Mouse (Mus musculus) MEL (cell line): Measurements from ENCODE around the gene Acta2. TPM values are rescaled to one million over a fixed set of nuclear protein-coding genes. Genes with fewer than 3 reads are reported as not detected.

Experiments
- DNase-seq: peaks from one replicate; pipeline ENCODE4 v3.0.0; 2011; ENCODE audit warnings: low read depth, low spot score
- H3K27ac ChIP-seq: 2 replicates; pipeline ENCODE4 v1.5.1; 2012; ENCODE audit warnings: low read depth, mild to moderate bottlenecking, control low read depth, low read length, moderate library complexity; ENCODE audit not compliant: control insufficient read depth
- H3K27me3 ChIP-seq, 2 experiments: fragments of 150-350 bp in 1 of 2; sonication (generic) in 1 of 2; 2 replicates each; pipeline ENCODE4 v1.6.1; 2012; ENCODE audit warnings: low read length in 2 of 2, mild to moderate bottlenecking in 2 of 2, improper control_type of control experiment in 1 of 2, moderate library complexity in 1 of 2; ENCODE audit not compliant: insufficient read depth in 2 of 2, control insufficient read depth in 1 of 2
- H3K36me3 ChIP-seq, 2 experiments: 2 replicates each; pipeline ENCODE4 v1.6.1; 2012 to 2014; ENCODE audit warnings: low read length in 2 of 2, improper control_type of control experiment in 1 of 2, inconsistent platforms in 1 of 2, mild to moderate bottlenecking in 1 of 2; ENCODE audit not compliant: insufficient read depth in 2 of 2, control insufficient read depth in 1 of 2
- H3K4me1 ChIP-seq, 2 experiments: fragments of 150-350 bp in 1 of 2; sonication (generic) in 1 of 2; 2 replicates each; pipeline ENCODE4 v1.6.1; 2012; ENCODE audit warnings: low read length in 2 of 2, improper control_type of control experiment in 1 of 2, mild to moderate bottlenecking in 1 of 2; ENCODE audit not compliant: insufficient read depth in 2 of 2, control insufficient read depth in 1 of 2
- H3K4me3 ChIP-seq, 2 experiments: fragments of 150-350 bp in 1 of 2; sonication (generic) in 1 of 2; 2 replicates each; pipeline ENCODE4 v1.5.1; 2012; ENCODE audit warnings: low read depth in 2 of 2, low read length in 2 of 2, mild to moderate bottlenecking in 2 of 2, moderate library complexity in 2 of 2, control low read depth in 1 of 2, improper control_type of control experiment in 1 of 2; ENCODE audit not compliant: control insufficient read depth in 1 of 2, insufficient read depth in 1 of 2
- H3K79me2 ChIP-seq: 2 replicates; pipeline ENCODE4 v1.6.1; 2012; ENCODE audit warnings: mild to moderate bottlenecking, low read length, moderate library complexity; ENCODE audit not compliant: control insufficient read depth, poor library complexity, insufficient read depth
- H3K9ac ChIP-seq: 2 replicates; pipeline ENCODE4 v1.6.1; 2012; ENCODE audit warnings: low read depth, mild to moderate bottlenecking, control low read depth, low read length, moderate library complexity; ENCODE audit not compliant: control insufficient read depth, poor library complexity, severe bottlenecking
- H3K9me3 ChIP-seq: fragments of 150-350 bp; sonication (generic); replicated peaks from 2 replicates; pipeline ENCODE4 v1.6.1; 2012; ENCODE audit warnings: mild to moderate bottlenecking, low read length, improper control_type of control experiment, moderate library complexity; ENCODE audit not compliant: insufficient read depth
- CHD2 ChIP-seq: IDR thresholded peaks from 2 replicates; pipeline ENCODE4 v1.6.1; 2011; ENCODE audit warnings: low read length, improper control_type of control experiment
- E2F4 ChIP-seq: IDR thresholded peaks from 2 replicates; pipeline ENCODE4 v1.6.1; 2011; ENCODE audit warnings: low read depth, low read length, improper control_type of control experiment, borderline replicate concordance
- EP300 ChIP-seq, 2 experiments: IDR thresholded peaks; 2 replicates each; pipeline ENCODE4 v1.6.1; 2011; ENCODE audit warnings: improper control_type of control experiment in 2 of 2, low read length in 2 of 2, low read depth in 1 of 2, mild to moderate bottlenecking in 1 of 2
- KAT2A ChIP-seq: conservative IDR thresholded peaks from 2 replicates; pipeline ENCODE4 v1.6.1; 2012; ENCODE audit warnings: low read depth, low read length, improper control_type of control experiment, inconsistent platforms
- MXI1 ChIP-seq: IDR thresholded peaks from 2 replicates; pipeline ENCODE4 v1.6.1; 2011; ENCODE audit warnings: mild to moderate bottlenecking, low read depth, low read length, improper control_type of control experiment
- MYC ChIP-seq: IDR thresholded peaks from 2 replicates; pipeline ENCODE4 v1.6.1; 2011; ENCODE audit warnings: low read depth, mild to moderate bottlenecking, low read length, improper control_type of control experiment, moderate library complexity
- POLR2A ChIP-seq, 2 experiments: IDR thresholded peaks; 2 replicates each; pipeline ENCODE4 v1.6.1; 2011 to 2012; ENCODE audit warnings: low read length in 2 of 2, mild to moderate bottlenecking in 2 of 2, control low read depth in 1 of 2, improper control_type of control experiment in 1 of 2, low read depth in 1 of 2, moderate library complexity in 1 of 2; ENCODE audit not compliant: control insufficient read depth in 1 of 2, insufficient read depth in 1 of 2, poor library complexity in 1 of 2
- POLR2AphosphoS5 ChIP-seq: IDR thresholded peaks from 2 replicates; pipeline ENCODE4 v1.6.1; 2012; ENCODE audit warnings: low read depth, borderline replicate concordance, mild to moderate bottlenecking, inconsistent platforms, low read length, moderate library complexity, mixed read lengths
- RCOR1 ChIP-seq: IDR thresholded peaks from 2 replicates; pipeline ENCODE4 v1.6.1; 2012; ENCODE audit warnings: low read depth, mild to moderate bottlenecking, inconsistent platforms, low read length, improper control_type of control experiment
- SIN3A ChIP-seq: IDR thresholded peaks from 2 replicates; pipeline ENCODE4 v1.6.1; 2012; ENCODE audit warnings: low read length, improper control_type of control experiment, inconsistent platforms
- SMC3 ChIP-seq: IDR thresholded peaks from 2 replicates; pipeline ENCODE4 v1.6.1; 2011; ENCODE audit warnings: low read depth, low read length, improper control_type of control experiment
- TCF12 ChIP-seq: IDR thresholded peaks from 2 replicates; pipeline ENCODE4 v1.6.1; 2014; ENCODE audit warnings: low read depth, mild to moderate bottlenecking, inconsistent platforms, low read length, improper control_type of control experiment, moderate library complexity
- UBTF ChIP-seq: IDR thresholded peaks from 2 replicates; pipeline ENCODE4 v1.6.1; 2012; ENCODE audit warnings: low read depth, mild to moderate bottlenecking, inconsistent platforms, low read length, improper control_type of control experiment, moderate library complexity, borderline replicate concordance; ENCODE audit not compliant: insufficient read depth
- ZMIZ1 ChIP-seq: IDR thresholded peaks from 2 replicates; pipeline ENCODE4 v1.6.1; 2012; ENCODE audit warnings: low read depth, mild to moderate bottlenecking, inconsistent platforms, low read length, improper control_type of control experiment, moderate library complexity
- polyA plus RNA-seq, 2 experiments: library from polyadenylated mRNA; stranded (reverse) in 1 of 2; unstranded in 1 of 2; fragments of >175 nt in 1 of 2; fragments of >200 nt in 1 of 2; gene quantifications; 2 replicates each; pipeline versions ENCODE4 v1.2.1 to v1.2.4; 2012; ENCODE audit warnings: low replicate concordance in 2 of 2, low read depth in 1 of 2; ENCODE audit not compliant: insufficient read length in 2 of 2, insufficient read depth in 1 of 2, missing spikeins in 1 of 2
- total RNA-seq: library from RNA; depleted of rRNA; stranded (reverse); fragments of 300-350 nt; gene quantifications from 2 replicates; pipeline ENCODE4 v1.2.3, GENCODE M21; 2012

The Acta2 gene
- total and polyA plus RNA-seq, 3 experiments, result not detected

GRCm38 (mm10) chr19:34290872-34291341 is 35.5 kb upstream of the Acta2 start:
- Histone ChIP-seq H3K9me3 (no peaks in the 10 kb centered on the region), H3K79me2 (no peaks in the 10 kb centered on the region)
- no peak for TF ChIP-seq RCOR1
- TF ChIP-seq SMC3, result no peak
- no peak for TF ChIP-seq E2F4
- no peak for TF ChIP-seq MYC
- TF ChIP-seq EP300 (IDR thresholded peaks at IDR 0.05; ENCODE audit: low read depth in 1 of 2, low read length in 2 of 2), result no peak
- TF ChIP-seq SIN3A, result no peak
- TF ChIP-seq ZMIZ1, result no peak
- TF ChIP-seq KAT2A, result no peak
- TF ChIP-seq POLR2AphosphoS5, result no peak
- no peak for TF ChIP-seq CHD2
- TF ChIP-seq MXI1, result no peak
- TF ChIP-seq, all 39 proteins: peak for 0
- Histone ChIP-seq H3K36me3 (no peaks in the 10 kb centered on the region), H3K27ac (no peak overlapping the region), H3K27me3 (no peaks in the 10 kb centered on the region), H3K4me3 (no peak overlapping the region), H3K4me1 (no peaks in the 10 kb centered on the region; a peak in 1 of 4 replicates), H3K9ac (no peak overlapping the region)
- no peak for DNase-seq

- no peak for TF ChIP-seq UBTF
- Histone ChIP-seq H3K9ac (no peak within 1 kb of the TSS), H3K79me2 (no peaks in the 10 kb centered on the region), H3K36me3 (no peaks in the 10 kb centered on the region), H3K27me3 (no peaks in the 10 kb centered on the region), H3K27ac (no peak within 1 kb of the TSS), H3K4me1 (no peaks in the 10 kb centered on the region; a peak in 1 of 4 replicates), H3K4me3 (no peak within 1 kb of the TSS), H3K9me3 (no peaks in the 10 kb centered on the region)
- DNase-seq, result no peak
Measured at GRCm38 (mm10) chr19:34289948-34290789, 34.8 kb upstream of the Acta2 start, which contains the start of gene Fas. TSS of gene Fas (plus strand) at chr19:34290666.

GRCm38 (mm10) chr19:34288696-34289095 is 33.3 kb upstream of the Acta2 start:
- H3K27ac ChIP-seq, result no peak overlapping the region
- DNase-seq, result no peak
- H3K9ac ChIP-seq, result no peak overlapping the region

More at GRCm38 (mm10) chr19:34288696-34289095, 33.3 kb upstream of the Acta2 start:
- TF ChIP-seq POLR2A (IDR thresholded peaks at IDR 0.05; ENCODE audit: control insufficient read depth in 1 of 2, insufficient read depth in 1 of 2, low read depth in 1 of 2, low read length in 2 of 2, poor library complexity in 1 of 2) (no peak), TCF12 (no peak), POLR2AphosphoS5 (no peak)
- Histone ChIP-seq H3K79me2 (no peaks in the 10 kb centered on the region), H3K9me3 (no peaks in the 10 kb centered on the region), H3K27me3 (peaks cover 0 to 2% of the 10 kb centered on the region in 2 experiments; a peak in 1 of 4 replicates), H3K36me3 (no peaks in the 10 kb centered on the region), H3K4me1 (no peaks in the 10 kb centered on the region; a peak in 1 of 4 replicates), H3K4me3 (no peak overlapping the region)
